Mouse (Mus musculus): ENCODE data around the gene Gm7942.
"Not testable (repeated sequence)": the region's sequence is repeated elsewhere in the genome, so short reads cannot be mapped to it uniquely, and the experiment has no call there.

The Gm7942 gene

GRCm38 (mm10) chr5:95106638-95107037 is at the start of gene Gm7942:
Gm7942 (plus strand) TSS chr5:95106938.
- not testable (repeated sequence) for DNase-seq (ENCODE audit: low spot score in 2 of 2)
